Mouse (Mus musculus): ENCODE results near the gene Tm6sf1.

Tm6sf1 gene

GRCm38 (mm10) chr7:81849633-81850032 lies 9.2 kb upstream of the Tm6sf1 start:
- in situ Hi-C loops (cut with MboI; ENCODE audit: low sequenced_read_pairs): no loop called here

- in situ Hi-C loops (cut with MboI; ENCODE audit: low sequenced_read_pairs): no loop called here
These were observed 8.6 kb upstream of the Tm6sf1 start for GRCm38 (mm10) chr7:81850171-81850570.

- in situ Hi-C loops (cut with MboI; ENCODE audit: low sequenced_read_pairs): no loop called here
These were observed 7.1 kb upstream of the Tm6sf1 start for GRCm38 (mm10) chr7:81851706-81852105.

- in situ Hi-C loops (cut with MboI; ENCODE audit: low sequenced_read_pairs): no loop called here
These were observed 4.1 kb upstream of the Tm6sf1 start for GRCm38 (mm10) chr7:81854568-81855307.

- in situ Hi-C loops (cut with MboI; ENCODE audit: low sequenced_read_pairs): no loop called here
These were observed 3.1 kb upstream of the Tm6sf1 start, which contains the start of gene Gm10160 for GRCm38 (mm10) chr7:81855694-81856093. Gm10160 (minus strand) TSS chr7:81855794.

- in situ Hi-C loops (cut with MboI; ENCODE audit: low sequenced_read_pairs): no loop called here
These were observed 2.6 kb upstream of the Tm6sf1 start for GRCm38 (mm10) chr7:81856221-81856620.

- in situ Hi-C loops (cut with MboI; ENCODE audit: low sequenced_read_pairs): no loop called here
These were observed 565 bp upstream of the Tm6sf1 start for GRCm38 (mm10) chr7:81858236-81858635.

- in situ Hi-C loops (cut with MboI; ENCODE audit: low sequenced_read_pairs): no loop called here
These were observed 1.3 kb downstream of the Tm6sf1 start for GRCm38 (mm10) chr7:81860071-81860470.

- in situ Hi-C loops (cut with MboI; ENCODE audit: low sequenced_read_pairs): no loop called here
These were observed 2.2 kb downstream of the Tm6sf1 start for GRCm38 (mm10) chr7:81860996-81861395.

- in situ Hi-C loops (cut with MboI; ENCODE audit: low sequenced_read_pairs): no loop called here
These were observed 2.7 kb downstream of the Tm6sf1 start for GRCm38 (mm10) chr7:81861461-81861860.

- in situ Hi-C loops (cut with MboI; ENCODE audit: low sequenced_read_pairs): no loop called here
These were observed 3.1 kb downstream of the Tm6sf1 start for GRCm38 (mm10) chr7:81861921-81862320.

- in situ Hi-C loops (cut with MboI; ENCODE audit: low sequenced_read_pairs): no loop called here
These were observed 4.1 kb downstream of the Tm6sf1 start for GRCm38 (mm10) chr7:81862587-81863583.

- in situ Hi-C loops (cut with MboI; ENCODE audit: low sequenced_read_pairs): no loop called here
These were observed 5.8 kb downstream of the Tm6sf1 start for GRCm38 (mm10) chr7:81864552-81864951.

- in situ Hi-C loops (cut with MboI; ENCODE audit: low sequenced_read_pairs): no loop called here
These were observed 7.1 kb downstream of the Tm6sf1 start for GRCm38 (mm10) chr7:81865937-81866336.

- in situ Hi-C loops (cut with MboI; ENCODE audit: low sequenced_read_pairs): no loop called here
These were observed 8.6 kb downstream of the Tm6sf1 start for GRCm38 (mm10) chr7:81867231-81867930.

GRCm38 (mm10) chr7:81868158-81868557 lies 9.4 kb downstream of the Tm6sf1 start:
- in situ Hi-C loops (cut with MboI; ENCODE audit: low sequenced_read_pairs): no loop called here

- in situ Hi-C loops (cut with MboI; ENCODE audit: low sequenced_read_pairs): no loop called here
These were observed 13.8 kb downstream of the Tm6sf1 start for GRCm38 (mm10) chr7:81872493-81873013.

- in situ Hi-C loops (cut with MboI; ENCODE audit: low sequenced_read_pairs): no loop called here
These were observed 15.0 kb downstream of the Tm6sf1 start for GRCm38 (mm10) chr7:81873807-81874206.

GRCm38 (mm10) chr7:81874636-81875035 lies 15.8 kb downstream of the Tm6sf1 start:
- in situ Hi-C loops (cut with MboI; ENCODE audit: low sequenced_read_pairs): no loop called here

GRCm38 (mm10) chr7:81875372-81875771 lies 16.6 kb downstream of the Tm6sf1 start:
- in situ Hi-C loops (cut with MboI; ENCODE audit: low sequenced_read_pairs): no loop called here

- in situ Hi-C loops (cut with MboI; ENCODE audit: low sequenced_read_pairs): no loop called here
These were observed 21.5 kb downstream of the Tm6sf1 start for GRCm38 (mm10) chr7:81880286-81880685.

All from CH12F3 (cell line).